Mouse (Mus musculus): ENCODE results near the gene Maml3. TPM values are rescaled to one million over a fixed set of nuclear protein-coding genes. Genes with fewer than 3 reads are reported as not detected.
A peak's percentile ranks its signal among the peaks of the same experiment; 100 is the strongest.

Maml3 gene
- polyA plus RNA-seq, 1 experiment from 2014 or later, result 5.1 TPM

- H3K4me2 ChIP-seq, result no peak overlapping the region
- H3K4me3 ChIP-seq, result no peak overlapping the region
- H3K9ac ChIP-seq, result no peak overlapping the region
- 0 out of 2 replicates have a peak, but pooled peaks have one; percentile 24 for ATAC-seq (ENCODE audit: insufficient number of reproducible peaks, low FRiP score, low TSS enrichment, low read depth)
- H3K36me3 ChIP-seq, result no peaks in the 10 kb centered on the region
- no peaks in the 10 kb centered on the region for H3K27me3 ChIP-seq
- peak overlapping the region; percentile 22; the same call in 1 of the 2 replicates for H3K27ac ChIP-seq
- H3K4me1 ChIP-seq, result peaks cover 18% of the 10 kb centered on the region
- H3K9me3 ChIP-seq, result no peaks in the 10 kb centered on the region
- 27% methylated on average over 10 of the region's 10 CpGs for WGBS
Measured at GRCm38 (mm10) chr3:51916060-51916870, 188.6 kb downstream of the Maml3 start.

GRCm38 (mm10) chr3:51915415-51915814, 189.5 kb downstream of the Maml3 start:
- Histone ChIP-seq H3K4me3 (no peak overlapping the region), H3K4me2 (no peak overlapping the region), H3K36me3 (no peaks in the 10 kb centered on the region), H3K27ac (no peak overlapping the region), H3K4me1 (peaks cover 18% of the 10 kb centered on the region), H3K9me3 (no peaks in the 10 kb centered on the region), H3K9ac (no peak overlapping the region), H3K27me3 (no peaks in the 10 kb centered on the region)
- no peak for ATAC-seq (ENCODE audit: insufficient number of reproducible peaks, low FRiP score, low TSS enrichment, low read depth)
- WGBS, result 65% methylated on average over 1 of the region's 1 CpGs

GRCm38 (mm10) chr3:51914900-51915299, 190.0 kb downstream of the Maml3 start:
- Histone ChIP-seq H3K36me3 (no peaks in the 10 kb centered on the region), H3K27me3 (no peaks in the 10 kb centered on the region), H3K4me1 (peaks cover 18% of the 10 kb centered on the region), H3K4me3 (no peak overlapping the region), H3K27ac (no peak overlapping the region), H3K9me3 (no peaks in the 10 kb centered on the region), H3K9ac (no peak overlapping the region), H3K4me2 (no peak overlapping the region)
- 74% methylated on average over 4 of the region's 4 CpGs for WGBS
- no peak for ATAC-seq (ENCODE audit: insufficient number of reproducible peaks, low FRiP score, low TSS enrichment, low read depth)

- no peak overlapping the region for H3K4me3 ChIP-seq
- H3K9me3 ChIP-seq, result no peaks in the 10 kb centered on the region
- H3K27ac ChIP-seq, result no peak overlapping the region
- no peak overlapping the region for H3K9ac ChIP-seq
- 90% methylated on average over 8 of the region's 8 CpGs for WGBS
- peaks cover 22% of the 10 kb centered on the region for H3K4me1 ChIP-seq
- no peaks in the 10 kb centered on the region for H3K36me3 ChIP-seq
- H3K27me3 ChIP-seq, result no peaks in the 10 kb centered on the region
- no peak for ATAC-seq (ENCODE audit: insufficient number of reproducible peaks, low FRiP score, low TSS enrichment, low read depth)
- H3K4me2 ChIP-seq, result no peak overlapping the region
Measured at GRCm38 (mm10) chr3:51913498-51913897, 191.4 kb downstream of the Maml3 start.

GRCm38 (mm10) chr3:51912214-51912613, 192.7 kb downstream of the Maml3 start:
- H3K4me2 ChIP-seq, result no peak overlapping the region
- 62% methylated on average over 8 of the region's 8 CpGs for WGBS
- ATAC-seq (ENCODE audit: insufficient number of reproducible peaks, low FRiP score, low TSS enrichment, low read depth), result no peak
- no peak overlapping the region for H3K4me3 ChIP-seq
- H3K9me3 ChIP-seq, result no peaks in the 10 kb centered on the region
- no peak overlapping the region for H3K9ac ChIP-seq
- peaks cover 25% of the 10 kb centered on the region for H3K4me1 ChIP-seq
- H3K27me3 ChIP-seq, result no peaks in the 10 kb centered on the region
- no peak overlapping the region for H3K27ac ChIP-seq
- H3K36me3 ChIP-seq, result no peaks in the 10 kb centered on the region

GRCm38 (mm10) chr3:51908437-51908990, 196.4 kb downstream of the Maml3 start:
- no peak overlapping the region for H3K9ac ChIP-seq
- ATAC-seq (ENCODE audit: insufficient number of reproducible peaks, low FRiP score, low TSS enrichment, low read depth), result no peak

GRCm38 (mm10) chr3:51907113-51907860, 197.6 kb downstream of the Maml3 start:
- Histone ChIP-seq H3K9ac (no peak overlapping the region), H3K4me1 (peaks cover 10% of the 10 kb centered on the region), H3K27ac (no peak overlapping the region), H3K4me3 (no peak overlapping the region), H3K36me3 (no peaks in the 10 kb centered on the region), H3K9me3 (no peaks in the 10 kb centered on the region), H3K27me3 (no peaks in the 10 kb centered on the region), H3K4me2 (no peak overlapping the region)
- no peak for ATAC-seq (ENCODE audit: insufficient number of reproducible peaks, low FRiP score, low TSS enrichment, low read depth)
- WGBS, result 67% methylated on average over 10 of the region's 10 CpGs

More at GRCm38 (mm10) chr3:51908437-51908990, 196.4 kb downstream of the Maml3 start:
- Histone ChIP-seq H3K9me3 (no peaks in the 10 kb centered on the region), H3K4me3 (no peak overlapping the region), H3K27me3 (no peaks in the 10 kb centered on the region), H3K4me2 (no peak overlapping the region), H3K4me1 (peaks cover 10% of the 10 kb centered on the region), H3K36me3 (no peaks in the 10 kb centered on the region), H3K27ac (no peak overlapping the region)
- 36% methylated on average over 14 of the region's 14 CpGs for WGBS

GRCm38 (mm10) chr3:51905903-51906302, 199.0 kb downstream of the Maml3 start:
- no peaks in the 10 kb centered on the region for H3K27me3 ChIP-seq
- no peak overlapping the region for H3K4me3 ChIP-seq
- 70% methylated on average over 9 of the region's 9 CpGs for WGBS
- no peak overlapping the region for H3K4me2 ChIP-seq
- H3K36me3 ChIP-seq, result no peaks in the 10 kb centered on the region
- H3K4me1 ChIP-seq, result peaks cover 14% of the 10 kb centered on the region
- ATAC-seq (ENCODE audit: insufficient number of reproducible peaks, low FRiP score, low TSS enrichment, low read depth), result no peak
- no peak overlapping the region for H3K27ac ChIP-seq
- H3K9ac ChIP-seq, result no peak overlapping the region
- no peaks in the 10 kb centered on the region for H3K9me3 ChIP-seq

GRCm38 (mm10) chr3:51904357-51904855, 200.5 kb downstream of the Maml3 start:
- H3K4me2 ChIP-seq, result no peak overlapping the region
- peaks cover 14% of the 10 kb centered on the region for H3K4me1 ChIP-seq
- no peaks in the 10 kb centered on the region for H3K36me3 ChIP-seq
- WGBS, result 42% methylated on average over 12 of the region's 12 CpGs
- H3K9me3 ChIP-seq, result no peaks in the 10 kb centered on the region
- H3K27me3 ChIP-seq, result no peaks in the 10 kb centered on the region
- H3K4me3 ChIP-seq, result no peak overlapping the region
- no peak overlapping the region for H3K9ac ChIP-seq
- no peak overlapping the region for H3K27ac ChIP-seq
- ATAC-seq (ENCODE audit: insufficient number of reproducible peaks, low FRiP score, low TSS enrichment, low read depth), result no peak

GRCm38 (mm10) chr3:51901151-51901550, 203.7 kb downstream of the Maml3 start:
- WGBS, result 31% methylated on average over 2 of the region's 2 CpGs
- H3K4me3 ChIP-seq, result no peak overlapping the region
- no peak overlapping the region for H3K27ac ChIP-seq

GRCm38 (mm10) chr3:51894514-51894913, 210.4 kb downstream of the Maml3 start:
- no peak for ATAC-seq (ENCODE audit: insufficient number of reproducible peaks, low FRiP score, low TSS enrichment, low read depth)

More at GRCm38 (mm10) chr3:51901151-51901550, 203.7 kb downstream of the Maml3 start:
- Histone ChIP-seq H3K36me3 (no peaks in the 10 kb centered on the region), H3K9me3 (no peaks in the 10 kb centered on the region), H3K9ac (no peak overlapping the region), H3K4me2 (no peak overlapping the region), H3K4me1 (peaks cover 5% of the 10 kb centered on the region), H3K27me3 (no peaks in the 10 kb centered on the region)
- no peak for ATAC-seq (ENCODE audit: insufficient number of reproducible peaks, low FRiP score, low TSS enrichment, low read depth)

More at GRCm38 (mm10) chr3:51894514-51894913, 210.4 kb downstream of the Maml3 start:
- H3K36me3 ChIP-seq, result 0 out of 2 replicates have a peak, but pooled peaks cover 2% of the 10 kb centered on the region
- H3K4me3 ChIP-seq, result no peak overlapping the region
- H3K4me2 ChIP-seq, result no peak overlapping the region
- H3K27me3 ChIP-seq, result no peaks in the 10 kb centered on the region
- peaks cover 7% of the 10 kb centered on the region for H3K4me1 ChIP-seq
- H3K9ac ChIP-seq, result no peak overlapping the region
- WGBS, result 69% methylated on average over 8 of the region's 8 CpGs
- no peak overlapping the region for H3K27ac ChIP-seq
- no peaks in the 10 kb centered on the region for H3K9me3 ChIP-seq
